Mouse (Mus musculus) heart, postnatal 0 days (tissue): Measurements from ENCODE around the gene Dgcr8. TPM values are rescaled to one million over a fixed set of nuclear protein-coding genes. Genes with fewer than 3 reads are reported as not detected.
A peak's percentile ranks its signal among the peaks of the same experiment; 100 is the strongest.

Experiments used
- ATAC-seq: fragments of 200-750 bp; cut with Nextera tagmentation; 2 replicates; pipeline ENCODE4 v1.8.0; 2017; ENCODE audit warnings: low read depth, moderate number of reproducible peaks, moderate library complexity; ENCODE audit not compliant: insufficient read depth
- DNase-seq: peaks from one replicate; pipeline ENCODE4 v3.0.0-alpha.2; 2016; ENCODE audit warnings: low spot score
- H3K27ac ChIP-seq: fragments of 300-500 bp; sonication (generic); 2 replicates; pipeline ENCODE4 v1.5.1; 2014; ENCODE audit warnings: low read depth, mild to moderate bottlenecking
- H3K27me3 ChIP-seq: fragments of 300-500 bp; sonication (generic); 2 replicates; pipeline ENCODE4 v1.6.1; 2014; ENCODE audit warnings: low read length, mixed read lengths; ENCODE audit not compliant: control insufficient read depth, insufficient read depth
- H3K36me3 ChIP-seq: fragments of 300-500 bp; sonication (generic); replicated peaks from 2 replicates; pipeline ENCODE4 v1.6.1; 2014; ENCODE audit warnings: low read length, mixed read lengths; ENCODE audit not compliant: control insufficient read depth, insufficient read depth
- H3K4me1 ChIP-seq: fragments of 300-500 bp; sonication (generic); 2 replicates; pipeline ENCODE4 v1.6.1; 2014; ENCODE audit warnings: antibody characterized with exemption; ENCODE audit not compliant: control insufficient read depth, insufficient read depth
- H3K4me2 ChIP-seq: fragments of 300-500 bp; sonication (generic); 2 replicates; pipeline ENCODE4 v1.6.1; 2014; ENCODE audit warnings: low read depth, mild to moderate bottlenecking, low read length, moderate library complexity
- H3K4me3 ChIP-seq: fragments of 300-500 bp; sonication (generic); 2 replicates; pipeline ENCODE4 v1.5.1; 2014; ENCODE audit warnings: low read depth, low read length
- H3K9ac ChIP-seq: fragments of 300-500 bp; sonication (generic); replicated peaks from 2 replicates; pipeline ENCODE4 v1.6.1; 2014; ENCODE audit warnings: low read depth, low read length, mixed read lengths
- H3K9me3 ChIP-seq: fragments of 300-500 bp; sonication (generic); replicated peaks from 2 replicates; pipeline ENCODE4 v1.6.1; 2016; ENCODE audit warnings: low read length; ENCODE audit not compliant: control insufficient read depth
- CTCF ChIP-seq: IDR thresholded peaks from 2 replicates; pipeline ENCODE4 v1.5.1; 2016; ENCODE audit warnings: antibody characterized with exemption, control low read depth, low read depth
- EP300 ChIP-seq: IDR thresholded peaks from 2 replicates; pipeline ENCODE4 v1.6.1; 2016; ENCODE audit warnings: antibody characterized with exemption, low read depth
- WGBS: fragments of 180-500 bp; shearing (Covaris S2); extraction: QIAGEN DNeasy Blood & Tissue Kit; methylation state at CpG from one replicate; pipeline ENCODE4 v1.1.7; 2014; 5-methylcytosine and 5-hydroxymethylcytosine counted together
- polyA plus RNA-seq: library from polyadenylated mRNA; unstranded; fragments of >200 nt; fragmentation: Nextera tagmentation; extraction: Ambion mirVana; gene quantifications from 2 replicates; pipeline ENCODE4 v1.2.1, GENCODE M21; 2015
- total RNA-seq: library from RNA; depleted of rRNA; stranded (reverse); fragments of >200 nt; gene quantifications from 2 replicates; pipeline ENCODE4 v1.2.3, GENCODE M21; 2014; ENCODE audit warnings: low replicate concordance

The Dgcr8 gene
- total and polyA plus RNA-seq, 2 experiments from 2014 or later: 8.9 to 23.5 TPM

GRCm38 (mm10) chr16:18231047-18231446 is 58.0 kb downstream of the Dgcr8 start:
- ATAC-seq: no peak
- 78% methylated on average over 3 of the region's 3 CpGs for WGBS
- H3K4me3 ChIP-seq: no peak overlapping the region
- peaks cover 20% of the 10 kb centered on the region for H3K36me3 ChIP-seq
- no peak for DNase-seq
- no peaks in the 10 kb centered on the region for H3K27me3 ChIP-seq
- H3K4me1 ChIP-seq: peaks cover 55% of the 10 kb centered on the region
- H3K9ac ChIP-seq: no peak overlapping the region
- no peaks in the 10 kb centered on the region for H3K9me3 ChIP-seq
- H3K27ac ChIP-seq: peak overlapping the region; percentile 93
- TF ChIP-seq CTCF: no peak
- TF ChIP-seq EP300: no peak
- 0 out of 2 replicates have a peak overlapping the region, but pooled peaks have one; percentile 55 for H3K4me2 ChIP-seq

- no peaks in the 10 kb centered on the region for H3K27me3 ChIP-seq
- 49% methylated on average over 6 of the region's 6 CpGs for WGBS
- H3K9me3 ChIP-seq: no peaks in the 10 kb centered on the region
- H3K4me2 ChIP-seq: peak overlapping the region; percentile 55
- peaks cover 51% of the 10 kb centered on the region for H3K4me1 ChIP-seq
- ATAC-seq (no peak), DNase-seq (no peak)
- TF ChIP-seq CTCF: peak; percentile 16
- TF ChIP-seq EP300: no peak
- H3K27ac ChIP-seq: peak overlapping the region; percentile 93
- peaks cover 24% of the 10 kb centered on the region for H3K36me3 ChIP-seq
- no peak overlapping the region; the same call in 1 of the 2 replicates for H3K9ac ChIP-seq
- H3K4me3 ChIP-seq: no peak overlapping the region
Observed at GRCm38 (mm10) chr16:18230617-18231016, 58.4 kb downstream of the Dgcr8 start.

GRCm38 (mm10) chr16:18229622-18230021 is 59.4 kb downstream of the Dgcr8 start:
- H3K9ac ChIP-seq: peak overlapping the region; percentile 35
- peak; percentile 80 for ATAC-seq
- H3K27ac ChIP-seq: peak overlapping the region; percentile 93
- peak; percentile 73 for DNase-seq
- H3K27me3 ChIP-seq: no peaks in the 10 kb centered on the region
- H3K9me3 ChIP-seq: no peaks in the 10 kb centered on the region
- 6% methylated on average over 11 of the region's 11 CpGs for WGBS
- H3K4me1 ChIP-seq: peaks cover 49% of the 10 kb centered on the region
- H3K36me3 ChIP-seq: peaks cover 34% of the 10 kb centered on the region
- peak overlapping the region; percentile 22 for H3K4me3 ChIP-seq
- TF ChIP-seq CTCF: no peak
- TF ChIP-seq EP300: no peak
- peak overlapping the region; percentile 55 for H3K4me2 ChIP-seq

GRCm38 (mm10) chr16:18228856-18229255 is 60.2 kb downstream of the Dgcr8 start:
- peak overlapping the region; percentile 55; the same call in 1 of the 2 replicates for H3K4me2 ChIP-seq
- H3K9ac ChIP-seq: no peak overlapping the region
- DNase-seq (no peak), ATAC-seq (no peak)
- H3K9me3 ChIP-seq: no peaks in the 10 kb centered on the region
- no peak for TF ChIP-seq CTCF
- no peak for TF ChIP-seq EP300
- H3K27ac ChIP-seq: peak overlapping the region; percentile 93
- H3K27me3 ChIP-seq: no peaks in the 10 kb centered on the region
- 72% methylated on average over 4 of the region's 4 CpGs for WGBS
- no peak overlapping the region for H3K4me3 ChIP-seq
- peaks cover 44% of the 10 kb centered on the region for H3K4me1 ChIP-seq
- H3K36me3 ChIP-seq: peaks cover 42% of the 10 kb centered on the region

GRCm38 (mm10) chr16:18227897-18228422 is 61.1 kb downstream of the Dgcr8 start:
- H3K4me2 ChIP-seq: no peak overlapping the region
- ATAC-seq (no peak), DNase-seq (no peak)
- no peak overlapping the region for H3K9ac ChIP-seq
- no peaks in the 10 kb centered on the region for H3K27me3 ChIP-seq
- TF ChIP-seq CTCF: no peak
- no peak for TF ChIP-seq EP300
- H3K36me3 ChIP-seq: peaks cover 51% of the 10 kb centered on the region
- WGBS: 94% methylated on average over 20 of the region's 20 CpGs
- no peak overlapping the region for H3K27ac ChIP-seq
- no peak overlapping the region for H3K4me3 ChIP-seq
- peaks cover 35% of the 10 kb centered on the region for H3K4me1 ChIP-seq
- H3K9me3 ChIP-seq: no peaks in the 10 kb centered on the region

GRCm38 (mm10) chr16:18227187-18227586 is 61.9 kb downstream of the Dgcr8 start:
- ATAC-seq (no peak), DNase-seq (no peak)
- H3K9me3 ChIP-seq: no peaks in the 10 kb centered on the region
- no peak overlapping the region for H3K27ac ChIP-seq
- peaks cover 34% of the 10 kb centered on the region for H3K4me1 ChIP-seq
- 89% methylated on average over 13 of the region's 13 CpGs for WGBS
- peaks cover 59% of the 10 kb centered on the region for H3K36me3 ChIP-seq
- H3K27me3 ChIP-seq: no peaks in the 10 kb centered on the region
- no peak overlapping the region for H3K4me3 ChIP-seq
- H3K9ac ChIP-seq: no peak overlapping the region
- no peak overlapping the region for H3K4me2 ChIP-seq
- TF ChIP-seq EP300 (no peak), CTCF (no peak)
